Mouse (Mus musculus) kidney, postnatal 14 days (tissue): ENCODE measurements around the gene Haao.
A peak's percentile ranks its signal among the peaks of the same experiment; 100 is the strongest.

Experiments used
- DNase-seq: peaks from one replicate; pipeline ENCODE4 v3.0.0; 2022; ENCODE audit warnings: mixed read lengths

Gene Haao

DNA sequence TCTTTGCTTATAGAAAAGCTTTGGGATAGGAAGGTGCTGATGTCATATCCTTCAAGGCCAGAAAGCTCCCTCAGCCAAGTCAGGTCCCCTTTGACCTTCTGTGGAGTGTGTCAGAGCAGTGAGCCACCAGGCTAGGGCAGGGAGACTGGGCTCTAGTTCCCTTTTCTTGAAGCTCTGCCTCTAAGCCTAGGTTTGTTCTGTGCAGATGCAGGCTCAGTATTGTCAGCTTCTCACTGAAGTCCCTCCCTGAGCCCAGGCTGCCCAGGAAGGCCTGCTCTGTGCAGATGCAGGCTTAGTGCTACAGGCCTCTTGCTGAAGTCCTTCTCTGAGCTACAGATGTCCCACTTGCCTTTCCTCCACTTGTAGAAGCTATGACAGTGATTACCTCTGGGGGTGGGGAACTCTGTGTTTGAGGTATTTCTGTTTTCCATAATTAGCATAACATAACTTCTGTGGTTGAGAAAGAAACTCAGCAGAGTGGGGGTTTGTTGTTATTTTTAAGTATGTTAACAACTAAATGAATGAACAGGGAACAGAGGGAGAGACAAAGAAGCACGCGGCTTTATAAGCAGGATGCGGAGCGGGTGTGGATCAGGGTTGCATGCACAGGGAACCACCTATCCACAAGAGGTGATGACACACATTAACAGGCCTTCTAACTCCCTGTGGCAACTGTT is 17.0 kb downstream of the Haao start:
- DNase-seq = no peak

DNA sequence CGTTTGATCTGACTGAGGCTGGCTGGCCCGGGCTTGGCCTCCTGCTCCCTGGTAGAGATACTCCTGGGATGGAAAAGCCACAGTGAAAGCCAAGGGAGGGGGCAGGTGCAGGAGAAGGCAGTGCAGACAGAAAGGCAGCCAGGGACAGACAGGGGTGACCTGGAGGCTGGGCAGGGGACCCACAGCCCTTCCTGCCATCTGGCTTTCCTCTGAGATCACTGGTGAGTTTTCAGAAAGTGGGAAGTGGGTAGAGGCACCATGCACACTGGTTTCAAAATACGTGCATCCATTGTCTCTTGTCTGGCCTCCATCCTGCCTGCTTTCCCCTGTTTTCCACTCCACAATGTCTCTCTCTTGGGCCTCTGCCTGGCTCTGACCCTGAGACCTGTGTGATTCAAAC is 18.4 kb downstream of the Haao start:
- no peak for DNase-seq

DNA sequence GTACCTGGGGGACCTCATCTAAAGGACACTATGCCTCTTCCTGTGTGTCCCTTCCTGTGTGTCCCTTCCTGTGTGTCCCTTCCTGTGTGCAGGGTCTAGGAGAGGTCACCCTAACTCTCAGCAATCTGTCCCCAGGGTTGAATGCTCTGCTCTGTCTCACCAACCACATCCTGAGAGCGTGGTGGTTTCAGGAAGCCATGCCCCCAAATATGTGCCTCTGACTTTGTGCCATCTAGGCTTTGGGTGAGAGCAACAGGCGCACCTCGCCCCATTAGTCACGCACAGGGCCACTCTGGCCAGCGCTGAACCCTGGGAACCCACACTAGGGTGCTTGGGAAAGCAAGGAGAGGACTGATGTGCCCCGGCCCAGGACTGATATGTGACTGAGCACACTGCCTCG is 23.9 kb downstream of the Haao start:
- no peak for DNase-seq

DNA sequence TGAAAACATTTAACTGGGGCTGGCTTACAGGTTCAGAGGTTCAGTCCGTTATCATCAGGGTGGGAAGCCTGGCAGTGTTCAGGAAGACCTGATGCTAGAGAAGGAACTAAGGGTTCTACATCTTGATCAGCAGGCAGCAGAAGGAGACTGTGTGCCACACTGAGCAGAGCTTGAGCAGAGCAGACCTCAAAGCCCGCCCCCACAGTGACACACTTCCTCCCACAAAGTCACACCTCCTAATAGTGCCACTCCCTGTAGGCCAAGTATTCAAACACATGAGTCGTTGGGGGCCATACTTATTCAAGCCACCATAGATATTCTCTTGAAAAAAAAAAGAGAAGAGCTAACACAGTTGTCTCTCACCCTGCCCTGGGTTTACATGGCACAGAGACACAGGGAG is 25.9 kb downstream of the Haao start:
- no peak for DNase-seq

DNA sequence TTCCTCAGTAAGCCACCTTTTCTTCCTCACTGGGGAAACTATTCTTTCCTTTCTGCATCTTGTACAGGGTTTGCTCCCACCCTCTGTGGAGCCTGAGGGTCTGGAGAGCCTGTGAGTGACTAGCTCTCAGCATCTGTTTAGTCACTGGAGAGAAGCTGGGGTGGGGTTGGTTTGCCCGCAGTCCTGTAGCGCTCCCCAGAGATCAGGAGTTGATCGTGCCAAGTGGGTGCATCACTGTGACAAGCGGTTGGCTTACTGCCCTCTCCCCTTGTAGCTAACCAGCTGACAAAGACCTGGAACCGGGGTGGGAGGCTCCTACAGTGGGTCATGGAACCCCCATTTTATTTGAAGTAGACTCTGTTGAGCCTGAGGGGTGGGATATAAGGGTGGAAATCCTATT is 27.1 kb downstream of the Haao start:
- no peak for DNase-seq

DNA sequence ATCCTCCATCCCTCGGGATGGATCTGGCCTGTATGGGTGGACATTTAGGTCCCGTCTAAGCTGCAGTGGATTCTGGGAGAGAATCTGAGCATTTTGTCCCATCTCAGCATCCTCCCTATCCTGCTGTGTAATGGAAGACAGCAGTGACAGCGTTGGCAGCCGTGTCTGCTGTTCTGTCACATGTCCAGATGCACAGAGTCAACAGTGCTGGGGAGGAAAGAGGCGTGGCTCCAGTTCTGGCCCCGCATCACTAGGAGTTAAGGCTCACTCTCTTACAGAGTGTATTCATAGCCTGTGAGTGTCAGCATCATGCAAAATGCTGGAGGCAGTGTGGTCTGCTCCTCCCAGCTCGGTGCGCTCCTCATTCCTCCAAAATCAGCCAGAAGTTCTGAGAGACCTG is 28.3 kb downstream of the Haao start:
- DNase-seq = no peak

DNA sequence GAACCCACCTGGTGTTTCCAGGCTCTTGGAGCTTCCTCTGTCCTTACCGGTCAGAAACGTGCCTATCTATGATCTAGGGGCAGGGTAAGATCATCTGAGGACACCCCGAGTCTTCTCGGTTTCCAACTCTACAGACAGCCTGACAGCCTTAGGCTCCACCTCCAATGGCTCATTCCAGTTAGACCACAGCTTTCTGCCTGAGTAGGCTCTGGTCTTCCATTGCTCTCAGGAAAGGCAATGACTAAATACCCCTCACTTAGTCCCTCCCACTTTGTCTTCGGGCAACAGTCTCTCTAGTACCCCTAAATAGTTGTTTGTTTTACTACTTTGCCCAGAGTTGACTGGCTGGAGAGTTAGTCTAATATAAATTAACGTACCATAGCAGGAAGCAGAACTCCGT is 30.8 kb downstream of the Haao start:
- no peak for DNase-seq

DNA sequence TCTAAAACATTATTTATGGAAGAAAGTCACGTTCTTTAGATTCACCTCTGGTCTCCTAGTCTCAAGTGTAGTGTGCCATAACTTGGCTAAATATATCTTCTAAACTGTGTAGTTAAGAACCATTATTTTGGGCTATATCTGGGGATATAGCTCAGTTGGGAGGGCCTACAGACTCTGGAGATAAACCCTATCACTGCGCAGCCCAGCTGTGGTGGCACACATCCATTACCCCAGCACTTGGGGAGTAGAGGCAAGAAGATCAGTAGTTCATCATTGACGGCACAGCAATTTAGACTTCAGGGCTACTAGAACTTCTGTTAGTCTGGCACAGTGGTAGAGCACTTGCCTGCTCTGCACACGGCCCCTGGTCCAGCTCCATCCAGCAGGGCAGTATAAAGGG is 34.7 kb downstream of the Haao start:
- no peak for DNase-seq

DNA sequence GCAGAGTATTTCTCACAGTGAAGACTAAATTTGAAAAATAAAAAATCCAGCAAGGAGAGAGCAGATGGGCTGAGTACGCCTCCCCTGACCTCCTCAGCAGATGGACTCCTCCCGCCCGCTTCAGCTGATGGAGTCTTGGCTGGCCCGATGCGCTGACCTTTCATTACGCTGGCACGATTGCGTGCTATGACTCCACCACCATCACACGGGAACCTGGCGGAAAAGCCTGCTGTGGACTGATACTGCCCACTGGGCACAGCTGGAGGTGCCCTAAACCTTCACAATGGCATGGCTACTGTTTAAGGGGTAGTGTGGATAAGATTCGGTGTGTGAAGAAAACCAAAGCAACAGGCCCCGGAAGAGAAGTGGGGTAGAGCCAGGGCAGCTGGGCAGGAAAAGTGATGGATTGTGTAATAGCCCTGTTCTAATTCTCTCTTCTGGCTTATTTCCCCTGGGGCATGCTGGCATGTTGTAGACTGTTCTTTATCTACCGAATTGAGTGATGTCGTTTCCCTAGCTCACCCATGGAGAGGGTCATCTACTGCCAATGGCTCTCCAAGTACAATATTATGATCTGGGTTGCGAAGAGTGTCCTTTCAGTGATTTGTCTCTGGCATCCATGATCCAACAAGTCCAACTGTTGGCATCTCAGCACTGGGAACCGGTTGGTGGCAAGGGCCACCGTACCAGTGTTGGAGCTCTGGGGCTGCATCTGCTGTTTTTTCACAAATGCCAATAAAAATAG is 35.4 kb downstream of the Haao start:
- no peak for DNase-seq

DNA sequence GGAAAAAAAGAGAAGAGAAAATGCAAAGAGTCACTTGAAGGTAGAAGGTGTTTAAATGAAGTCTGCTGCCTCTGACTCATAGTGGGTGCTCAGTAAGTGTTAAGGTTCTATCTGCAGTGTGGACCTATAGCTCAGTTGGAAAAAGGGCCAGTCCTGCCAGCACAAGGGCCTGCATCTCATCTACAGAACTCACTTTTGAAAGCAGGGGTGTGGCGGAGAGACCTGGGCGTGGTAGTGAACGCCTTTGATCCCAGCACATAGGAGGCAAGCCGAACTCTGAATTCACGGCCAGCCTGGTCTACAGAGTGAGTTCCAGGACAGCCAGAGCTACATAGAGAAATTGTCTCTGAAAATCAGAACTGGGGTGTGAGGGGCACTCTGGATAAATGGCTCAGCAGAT is 37.5 kb downstream of the Haao start:
- no peak for DNase-seq

DNA sequence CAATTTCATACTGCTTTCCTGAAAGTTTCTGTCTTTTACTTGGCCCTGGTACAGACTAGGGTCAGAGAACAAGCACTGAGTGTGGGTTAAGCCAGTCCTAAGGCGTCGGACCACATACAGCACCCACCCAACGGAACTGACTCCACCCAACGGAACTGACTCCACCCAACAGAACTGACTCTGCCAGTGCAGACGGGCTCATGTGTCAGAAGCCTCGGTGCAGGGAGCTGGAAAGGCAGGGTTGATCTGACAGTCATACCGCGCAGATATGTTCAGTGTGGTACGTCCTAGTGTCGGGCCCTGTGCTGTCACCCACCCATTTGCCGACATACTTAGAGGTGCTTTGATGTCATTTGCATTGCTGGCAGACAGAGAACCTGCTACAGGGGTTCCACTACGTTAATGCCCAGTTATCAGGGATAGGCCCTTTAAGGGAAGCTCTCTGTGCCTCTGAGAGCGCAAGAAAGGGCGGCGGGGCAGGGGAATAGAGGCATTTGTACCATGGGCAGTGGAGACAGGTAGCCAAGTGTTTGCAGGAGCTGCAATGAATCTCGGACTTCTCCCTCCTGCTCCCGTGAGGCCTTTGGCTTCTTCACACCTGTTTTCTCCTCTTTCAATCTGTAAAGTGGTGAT is 38.5 kb downstream of the Haao start:
- no peak for DNase-seq

DNA sequence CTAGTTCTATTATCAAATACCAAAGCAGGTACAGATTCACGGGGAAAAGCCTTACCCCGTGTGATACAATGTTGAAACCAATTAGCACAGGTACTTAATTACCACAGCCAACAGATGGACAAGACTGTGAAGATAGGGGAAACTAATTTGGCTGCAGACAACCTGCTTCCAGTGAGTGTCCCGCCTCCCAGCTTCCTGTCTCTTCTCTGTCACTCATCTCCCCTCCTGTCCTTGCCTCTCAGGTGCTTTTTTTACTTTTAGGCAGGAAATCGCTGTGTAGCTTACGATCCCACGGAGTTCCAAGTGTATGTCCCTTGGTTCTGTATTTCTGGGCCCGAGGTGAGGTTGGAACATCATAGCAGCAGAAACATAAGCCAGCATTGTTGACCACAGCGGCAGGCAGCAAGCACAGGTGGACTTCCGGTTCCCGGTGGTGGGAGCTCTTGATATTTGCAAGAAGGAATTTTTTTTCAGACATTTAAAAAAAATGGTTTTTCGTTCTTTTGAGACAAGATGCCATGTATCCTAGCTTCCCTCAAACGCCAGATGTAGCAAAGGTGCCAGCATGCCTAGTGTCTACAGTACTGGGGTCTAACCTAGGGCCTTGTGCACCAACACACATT is 39.2 kb downstream of the Haao start:
- DNase-seq = no peak

DNA sequence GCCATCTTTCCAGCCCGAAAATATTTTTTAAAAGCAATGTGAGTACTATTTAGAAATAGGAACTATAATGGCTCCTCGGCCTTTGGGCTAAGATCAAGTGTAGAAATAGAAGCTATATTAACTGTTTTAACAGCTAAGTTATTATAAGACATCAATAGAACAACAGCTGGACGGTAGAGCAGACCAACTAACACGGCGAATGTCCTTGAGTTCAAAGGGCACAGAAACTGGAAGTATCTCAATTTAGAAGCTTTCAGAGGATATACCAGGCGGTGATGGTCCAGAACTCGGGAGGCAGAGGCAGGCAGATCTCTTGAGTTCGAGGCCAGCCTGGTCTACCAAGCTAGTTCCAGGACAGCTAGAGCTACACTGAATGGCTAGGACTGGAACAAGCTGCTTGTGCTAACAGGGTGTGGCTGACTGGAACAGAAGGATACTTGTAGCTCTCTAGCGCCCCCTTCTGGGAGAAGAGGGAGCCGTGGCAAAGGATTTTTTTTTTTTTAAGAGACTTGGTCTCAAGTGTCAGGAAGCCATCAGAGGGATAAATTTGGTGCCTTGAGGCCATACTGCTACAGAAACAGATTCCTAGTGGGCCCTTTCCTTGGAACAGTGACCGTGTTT is 39.9 kb downstream of the Haao start:
- DNase-seq = peak; percentile 60

DNA sequence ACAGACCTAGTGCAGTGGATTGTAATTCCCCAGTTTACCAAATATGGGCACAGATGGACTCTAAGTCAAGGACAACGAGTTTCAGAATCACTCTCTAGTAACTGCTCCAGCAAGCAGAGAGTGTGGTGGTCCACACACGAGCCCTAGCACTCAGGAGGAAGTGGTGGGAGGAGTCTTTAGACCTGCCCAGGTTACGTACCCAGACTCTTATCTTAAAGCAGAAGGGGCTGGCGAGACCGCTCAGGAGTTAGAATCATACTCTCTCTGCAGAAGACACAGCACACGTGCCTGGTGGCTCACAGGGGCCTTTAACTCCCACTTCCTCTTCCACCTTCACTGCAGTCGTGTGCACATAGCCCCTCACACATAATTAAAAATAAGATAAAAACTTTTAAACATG is 40.4 kb downstream of the Haao start:
- DNase-seq = no peak

DNA sequence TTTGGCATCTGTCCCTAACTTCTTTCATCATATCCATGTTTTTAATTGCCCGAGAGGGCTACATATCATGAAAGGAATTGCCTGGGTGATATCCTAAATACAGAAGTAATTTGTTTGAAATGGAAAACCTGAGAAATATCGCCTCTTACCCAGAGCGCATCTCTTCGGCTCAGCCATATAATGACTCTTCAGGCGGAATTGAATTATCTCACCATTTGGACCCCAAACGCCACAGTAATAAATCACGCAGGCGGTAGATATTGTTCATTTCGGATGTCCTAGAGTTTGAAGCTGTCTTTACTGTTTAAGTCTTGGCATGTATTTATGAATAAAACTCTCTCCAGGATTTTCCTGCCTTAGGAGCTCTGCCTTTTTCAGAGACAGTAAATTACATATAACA is 42.7 kb downstream of the Haao start:
- no peak for DNase-seq

DNA sequence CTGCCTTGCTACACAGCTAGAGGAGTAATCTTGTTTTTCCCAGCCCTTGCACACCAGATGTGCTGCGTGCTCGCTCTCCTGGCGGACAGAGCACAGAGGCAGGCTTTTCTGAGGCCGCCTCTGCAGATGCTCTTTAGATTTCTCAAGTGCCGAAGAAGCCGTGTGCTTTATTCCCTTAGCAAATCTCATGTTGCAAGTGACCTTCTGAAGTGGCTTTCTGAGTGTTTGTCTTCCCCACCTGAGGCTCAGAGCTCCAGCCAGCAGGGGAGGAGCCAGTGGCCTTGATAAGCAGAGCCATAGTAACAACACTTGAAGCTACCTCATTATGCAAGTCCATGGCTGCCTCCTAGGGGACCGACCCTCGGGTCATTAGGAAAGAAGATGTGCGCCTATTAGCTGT is 43.8 kb downstream of the Haao start:
- DNase-seq = no peak

DNA sequence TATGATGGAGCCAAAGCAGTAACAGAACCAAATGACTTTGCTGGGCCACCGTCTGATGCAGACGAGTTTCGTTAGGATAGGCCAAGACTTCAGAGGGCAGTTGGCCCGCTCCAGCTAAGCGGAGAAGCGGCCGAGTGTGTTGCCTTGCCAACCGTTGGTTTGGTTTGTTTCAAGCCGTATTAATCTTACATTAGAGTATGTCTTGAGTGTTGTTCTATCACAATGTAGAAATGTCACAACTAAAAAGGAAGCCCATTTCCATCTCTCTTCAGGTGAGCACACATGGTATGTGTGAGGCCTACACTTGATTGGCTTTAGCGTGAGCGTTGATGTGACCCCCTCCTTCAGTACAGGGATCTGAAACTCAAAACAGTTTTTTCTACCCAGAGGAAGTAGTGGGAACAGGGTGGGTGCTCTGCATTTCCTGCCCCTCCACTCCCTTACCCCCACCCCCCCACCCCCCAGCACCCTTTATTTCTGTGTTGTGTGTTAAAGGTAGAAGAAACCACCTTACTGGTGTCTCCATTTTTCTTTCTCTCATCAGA is 48.2 kb downstream of the Haao start:
- no peak for DNase-seq

DNA sequence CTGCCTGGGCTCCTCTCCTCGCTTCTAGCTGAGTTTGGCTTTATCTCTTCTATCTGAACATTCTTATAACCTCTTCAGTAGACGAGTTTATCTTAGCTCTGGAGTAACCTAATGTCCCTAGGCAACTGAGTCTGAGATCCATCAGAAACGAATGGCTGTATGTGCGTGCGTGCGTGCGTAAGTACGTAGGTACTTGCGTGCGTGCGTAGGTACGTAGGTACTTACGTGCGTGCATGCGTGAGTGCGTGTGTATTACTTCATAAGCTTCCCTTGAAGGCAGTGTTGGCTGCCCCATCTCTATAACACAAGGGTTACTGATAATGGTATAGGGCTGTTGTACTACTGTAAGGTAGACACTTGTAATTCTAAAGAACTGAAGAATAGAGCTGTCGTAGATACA is 52.6 kb downstream of the Haao start:
- DNase-seq = no peak

DNA sequence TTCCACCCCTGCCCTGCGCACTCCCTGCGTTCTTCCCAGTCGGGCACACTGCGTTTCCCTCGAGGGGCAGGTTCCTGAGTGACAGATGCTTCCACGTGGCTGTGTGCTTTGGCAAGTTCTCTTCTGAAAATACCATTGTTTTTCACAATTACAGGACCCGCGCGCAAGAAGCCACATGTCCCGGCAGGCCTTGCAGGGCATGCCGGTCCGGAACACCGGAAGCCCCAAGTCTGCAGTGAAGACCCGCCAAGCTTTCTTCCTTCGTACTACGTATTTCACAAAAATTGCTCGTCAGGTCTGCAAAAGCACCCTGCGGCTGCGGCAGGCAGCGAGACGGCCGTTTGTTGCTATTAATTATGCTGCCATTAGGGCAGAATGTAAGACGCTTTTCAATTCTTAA is 55.4 kb downstream of the Haao start:
- no peak for DNase-seq

DNA sequence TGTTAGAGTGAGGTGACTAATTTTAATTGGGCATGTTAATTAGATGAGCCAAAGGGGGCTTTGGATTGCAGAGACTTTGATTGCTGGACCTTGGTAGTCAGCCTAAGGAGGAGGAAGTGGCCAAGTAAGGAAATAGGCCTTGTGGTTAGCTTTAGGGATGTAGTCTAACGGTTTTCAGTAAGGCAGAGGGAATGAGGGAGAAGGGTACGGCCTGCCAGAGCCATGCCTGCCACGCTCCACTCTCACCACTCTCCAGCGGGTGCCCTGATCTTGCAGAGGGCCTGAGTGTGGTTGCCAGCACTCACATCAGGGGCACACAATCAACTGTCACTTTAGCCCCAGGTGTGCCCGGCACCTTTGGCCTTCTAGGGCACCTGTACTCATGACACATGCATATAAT is 57.6 kb downstream of the Haao start:
- no peak for DNase-seq

DNA sequence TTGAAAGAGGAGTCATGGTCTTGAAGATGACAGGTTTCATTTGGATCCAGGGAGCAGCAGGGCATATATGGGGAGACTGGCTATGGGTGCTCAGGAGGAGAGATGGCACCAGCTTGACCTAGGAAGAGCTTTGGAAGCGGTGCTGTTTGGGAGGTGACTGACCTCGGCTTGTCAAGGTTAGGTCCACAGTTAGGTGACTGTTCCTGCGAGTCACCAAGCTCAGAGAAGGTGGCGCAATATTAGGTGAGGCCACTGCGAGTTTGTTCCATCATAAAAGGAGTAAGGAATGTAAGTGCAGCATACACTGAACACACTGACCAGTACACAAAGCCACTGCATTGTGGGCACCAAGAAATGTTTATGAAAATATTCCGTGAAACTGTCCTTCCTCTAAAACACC is 61.3 kb downstream of the Haao start:
- DNase-seq = no peak

DNA sequence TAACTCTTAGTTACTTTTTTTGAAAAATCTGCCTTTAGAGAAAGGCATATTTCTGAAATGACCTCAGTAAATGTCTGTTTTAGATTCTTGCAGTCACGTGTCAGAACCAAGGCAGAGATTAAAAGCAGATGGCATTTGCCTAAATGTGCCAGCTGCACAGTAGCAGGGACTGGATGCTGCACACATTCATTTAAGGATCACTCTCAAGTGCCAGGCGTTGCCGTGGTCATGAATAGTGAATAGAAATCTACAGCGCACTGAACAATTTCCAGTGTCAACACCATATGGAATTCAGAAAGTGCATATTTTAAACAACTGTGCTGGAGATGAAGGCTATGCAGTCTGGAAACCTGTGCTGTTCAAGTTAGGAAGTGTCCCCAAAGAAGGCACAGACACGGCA is 65.0 kb downstream of the Haao start:
- DNase-seq = no peak
